Mouse (Mus musculus) activated CD4-positive, CD25-positive, alpha-beta regulatory T cell, adult 9 weeks (primary cell): ENCODE data around the gene Fosl2. TPM values are rescaled to one million over a fixed set of nuclear protein-coding genes. Genes with fewer than 3 reads are reported as not detected.

ENCODE experiments used
- polyA plus RNA-seq: library from polyadenylated mRNA; unstranded; fragments of 100-300 nt; shearing (Covaris generic); gene quantifications from one replicate; pipeline ENCODE4 v1.2.1, GENCODE M21; 2017

The Fosl2 gene
- 1.4 TPM for polyA plus RNA-seq

GRCm38 (mm10) chr5:32135336-32136206 is at the start of gene Fosl2:
Fosl2 (plus strand) TSS chr5:32135801.

Other genes with a start within 250 kb of the Fosl2 start
- gene Plb1, start 96.9 kb downstream of the Fosl2 start, polyA plus RNA-seq = not detected